Mouse (Mus musculus): ENCODE measurements around the gene Rad51b.

The Rad51b gene

GRCm38 (mm10) chr12:79804776-79805524, 507.9 kb downstream of the Rad51b start:
- DNase-seq (ENCODE audit: low spot score in 2 of 2): no peak

GRCm38 (mm10) chr12:79806990-79807389, 509.9 kb downstream of the Rad51b start:
- no peak for DNase-seq (ENCODE audit: low spot score in 2 of 2)

- DNase-seq (ENCODE audit: low spot score in 2 of 2): no peak
Observed at GRCm38 (mm10) chr12:79807410-79807847, 510.3 kb downstream of the Rad51b start.

GRCm38 (mm10) chr12:79807938-79808401, 510.9 kb downstream of the Rad51b start:
- DNase-seq (ENCODE audit: low spot score in 2 of 2): no peak

GRCm38 (mm10) chr12:79808426-79809398, 511.6 kb downstream of the Rad51b start:
- no peak for DNase-seq (ENCODE audit: low spot score in 2 of 2)

DNA sequence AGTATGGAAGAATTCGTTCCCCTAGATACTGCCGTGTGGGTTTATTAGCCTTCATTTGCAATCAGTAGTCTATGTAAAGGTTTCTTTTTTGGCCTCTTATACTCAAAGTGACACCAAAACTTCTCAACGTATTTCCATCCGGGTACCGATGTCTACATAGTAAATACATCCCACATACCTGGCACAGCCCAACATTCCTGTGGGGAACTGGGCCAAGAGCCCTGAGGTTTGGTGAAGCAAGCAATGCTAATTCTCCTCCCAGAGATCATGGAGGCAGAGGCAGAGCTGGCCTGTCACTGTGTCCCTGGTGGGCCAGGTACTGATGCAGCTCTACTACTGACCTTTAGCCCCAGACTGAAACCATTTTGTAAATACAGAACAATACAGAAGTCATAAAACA, 512.4 kb downstream of the Rad51b start:
- DNase-seq (ENCODE audit: low spot score in 2 of 2): no peak

GRCm38 (mm10) chr12:79812422-79812821, 515.3 kb downstream of the Rad51b start:
- no peak for DNase-seq (ENCODE audit: low spot score in 2 of 2)

DNA sequence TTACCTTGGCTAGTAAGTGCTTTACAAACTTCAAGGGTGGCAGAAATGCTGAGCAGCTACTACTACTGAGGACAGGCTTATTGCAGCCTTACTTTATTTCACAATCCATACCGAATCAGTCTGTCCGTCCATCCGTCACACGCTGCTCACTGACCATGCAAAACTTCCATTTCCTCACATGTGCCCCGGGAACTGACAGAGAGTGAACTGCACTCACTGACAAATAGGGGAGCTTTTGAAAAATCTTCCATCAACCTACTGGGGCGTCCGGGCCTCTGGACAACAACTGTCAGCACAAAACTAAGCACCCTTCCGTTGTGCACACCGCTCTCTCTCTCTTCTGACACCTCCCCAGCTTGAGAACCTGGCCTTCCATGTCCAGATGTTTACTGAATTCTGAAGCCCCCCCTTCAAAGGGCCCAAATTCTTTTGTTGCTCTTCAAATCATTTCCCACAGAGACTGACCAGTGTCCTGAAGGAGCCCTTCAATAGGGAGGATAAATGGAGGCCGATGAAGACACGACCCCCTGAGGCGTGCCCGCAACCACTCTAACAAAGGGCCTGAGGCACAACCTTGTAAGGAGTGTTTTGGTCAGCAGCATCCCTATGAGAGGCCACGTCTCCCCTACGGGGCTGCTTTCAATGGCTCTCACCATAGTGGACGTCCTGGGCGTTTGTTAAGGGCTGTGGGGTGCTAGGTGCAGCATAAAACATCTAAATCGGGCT, 515.9 kb downstream of the Rad51b start:
- no peak for DNase-seq (ENCODE audit: low spot score in 2 of 2)

- no peak for DNase-seq (ENCODE audit: low spot score in 2 of 2)
Observed at GRCm38 (mm10) chr12:79813566-79814305, 516.7 kb downstream of the Rad51b start.

DNA sequence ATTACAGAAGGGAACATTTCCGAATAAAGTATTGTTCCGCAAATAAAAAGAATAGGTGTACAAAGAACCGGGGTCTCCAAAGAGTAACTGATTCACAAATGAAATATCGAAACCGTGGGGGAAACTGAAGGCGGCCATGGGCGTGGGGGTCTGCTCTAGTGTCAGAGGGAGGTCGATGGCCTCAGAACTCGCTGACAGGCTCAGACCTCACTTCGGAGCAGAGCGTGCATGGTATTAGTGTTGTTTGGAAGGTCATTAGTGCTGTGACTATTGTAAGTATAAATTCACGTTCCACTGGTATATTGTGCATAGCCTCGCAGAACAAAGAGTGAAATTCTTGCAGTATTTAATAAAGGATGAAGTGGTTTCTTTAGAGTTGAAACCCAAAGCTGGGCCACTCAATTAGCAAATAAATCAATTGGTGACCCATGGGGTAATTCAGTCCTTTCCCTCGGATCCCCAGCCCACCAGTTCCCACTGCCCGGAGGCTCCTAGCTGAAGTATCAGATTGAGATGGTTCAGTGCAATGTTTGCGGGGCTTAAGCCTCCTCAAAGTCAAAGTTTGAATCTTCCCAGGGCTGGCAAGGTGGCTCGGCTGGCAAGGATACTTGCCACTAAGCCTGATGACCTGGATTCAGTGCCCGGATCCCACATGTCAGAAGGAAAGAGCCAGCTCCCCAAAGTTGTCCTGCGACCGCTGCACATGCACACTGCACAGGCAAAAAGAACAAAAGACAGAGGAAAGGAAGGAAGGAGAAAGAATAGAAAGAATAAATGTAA, 517.4 kb downstream of the Rad51b start:
- DNase-seq (ENCODE audit: low spot score in 2 of 2): no peak

DNA sequence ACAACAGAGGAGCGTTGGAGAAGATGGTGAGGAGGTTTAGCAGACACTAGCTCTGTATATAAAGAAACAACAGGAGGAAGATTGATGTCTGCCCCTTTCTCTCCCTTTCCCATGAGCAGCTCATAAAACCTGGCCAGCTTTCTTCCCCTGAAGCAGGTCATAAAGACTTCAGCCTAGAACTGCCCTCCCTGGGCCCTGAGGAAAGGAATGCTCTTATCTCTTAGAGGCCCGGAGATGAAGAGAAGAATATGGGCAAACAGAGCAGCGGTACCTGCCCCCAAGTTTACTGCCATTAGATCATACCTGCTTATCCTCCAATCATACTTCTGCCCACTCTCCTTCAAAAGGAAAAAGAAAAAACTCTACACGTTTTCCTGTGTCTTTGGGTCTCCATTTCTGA, 519.2 kb downstream of the Rad51b start:
- DNase-seq (ENCODE audit: low spot score in 2 of 2): no peak

GRCm38 (mm10) chr12:79820228-79820958, 523.3 kb downstream of the Rad51b start:
- DNase-seq (ENCODE audit: low spot score in 2 of 2): no peak

DNA sequence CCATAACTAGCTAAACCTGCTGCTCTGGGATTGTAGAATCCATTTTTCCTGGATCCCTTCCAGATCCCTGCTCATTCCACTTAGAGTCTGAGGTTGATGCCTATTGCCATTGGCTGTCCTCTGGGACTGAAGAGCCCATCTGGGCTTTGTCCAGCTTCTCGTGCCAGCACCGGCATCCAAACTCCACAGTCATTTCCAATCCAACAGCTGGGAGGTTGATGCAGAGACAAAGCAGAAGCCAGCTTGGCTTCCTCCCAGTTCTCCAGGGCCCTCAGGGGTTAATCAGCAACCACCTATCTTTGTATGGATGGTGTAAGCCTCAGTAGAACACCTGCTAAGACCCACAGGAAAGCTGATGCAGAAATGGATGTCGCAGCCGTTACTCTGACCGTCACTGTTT, 524.8 kb downstream of the Rad51b start:
- no peak for DNase-seq (ENCODE audit: low spot score in 2 of 2)

GRCm38 (mm10) chr12:79822401-79822800, 525.3 kb downstream of the Rad51b start:
- DNase-seq (ENCODE audit: low spot score in 2 of 2): no peak

DNA sequence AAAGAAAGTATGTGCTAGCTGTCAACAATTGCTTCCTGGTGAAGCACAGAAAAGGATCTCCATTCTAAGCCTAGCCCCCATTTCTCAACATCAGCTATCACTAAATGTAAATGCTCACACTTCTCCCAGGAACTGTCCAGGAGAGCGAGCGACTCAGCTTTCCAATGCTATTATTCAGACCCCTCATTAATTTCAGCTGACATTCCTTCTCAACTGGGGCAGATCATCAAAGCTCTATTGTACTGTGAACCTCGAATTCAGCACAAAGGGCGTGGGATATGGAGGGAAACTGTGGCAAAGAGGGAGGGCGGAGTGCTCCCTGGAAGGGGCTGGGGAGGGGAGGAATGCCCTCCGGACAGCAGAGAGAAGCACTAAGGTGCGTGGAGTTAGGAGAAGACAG, 528.8 kb downstream of the Rad51b start:
- DNase-seq (ENCODE audit: low spot score in 2 of 2): no peak

DNA sequence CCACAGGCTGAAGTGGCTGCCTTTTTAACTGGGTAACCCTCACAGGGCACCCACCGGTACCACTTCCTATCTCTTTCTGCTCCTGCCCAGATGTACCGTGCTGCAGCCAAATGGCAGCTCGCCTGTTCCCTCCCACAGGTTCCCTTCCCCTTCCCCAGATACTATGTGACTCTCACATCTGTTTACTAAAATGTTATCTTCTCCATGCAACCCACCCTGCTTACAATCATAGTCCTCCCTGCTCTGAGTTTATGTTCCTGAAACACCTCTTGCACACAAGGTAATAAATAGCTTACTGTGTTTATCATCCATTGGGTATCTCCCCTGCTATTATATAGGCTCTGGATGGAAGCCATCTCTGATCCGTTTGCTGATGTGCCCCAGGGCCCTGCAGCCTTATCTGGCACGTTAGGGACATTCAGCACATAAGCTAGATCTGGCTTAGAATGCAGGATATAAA, 530.2 kb downstream of the Rad51b start:
- no peak for DNase-seq (ENCODE audit: low spot score in 2 of 2)

- DNase-seq (ENCODE audit: low spot score in 2 of 2): no peak
Observed at GRCm38 (mm10) chr12:79827735-79828134, 530.7 kb downstream of the Rad51b start.

GRCm38 (mm10) chr12:79830686-79831085, 533.6 kb downstream of the Rad51b start:
- no peak for DNase-seq (ENCODE audit: low spot score in 2 of 2)

DNA sequence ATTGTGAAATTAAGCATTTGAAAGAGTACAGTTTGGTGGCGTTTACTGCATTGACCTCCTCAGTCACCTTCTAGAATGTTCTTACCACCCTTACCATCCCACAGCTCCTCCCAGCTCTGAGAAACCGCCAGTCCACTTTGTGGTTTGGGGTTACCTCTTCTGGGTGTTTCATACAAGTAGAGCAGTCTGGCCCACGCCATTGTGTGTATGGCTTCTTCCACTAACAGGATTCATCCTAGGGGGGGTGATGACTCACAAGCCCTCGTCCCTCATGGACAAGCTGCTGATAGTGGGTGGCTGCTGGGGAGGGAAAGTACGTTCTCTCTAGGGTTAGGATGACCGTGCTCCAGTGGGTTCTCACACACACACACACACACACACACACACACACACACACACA, 535.5 kb downstream of the Rad51b start:
- no peak for DNase-seq (ENCODE audit: low spot score in 2 of 2)

GRCm38 (mm10) chr12:79835521-79835920, 538.4 kb downstream of the Rad51b start:
- DNase-seq (ENCODE audit: low spot score in 2 of 2): no peak

Measured in spleen, postnatal 14 days (tissue).